Mouse (Mus musculus): ENCODE results near the gene Map3k5.

- TF ChIP-seq TCF12 (IDR thresholded peaks at IDR 0.05; ENCODE audit: insufficient read depth, poor library complexity, severe bottlenecking) (no peak), POLR2A (IDR thresholded peaks at IDR 0.05; ENCODE audit: insufficient read length, low read depth) (no peak), POLR2AphosphoS2 (IDR thresholded peaks at IDR 0.05; ENCODE audit: insufficient read length, low read depth) (no peak), SRF (IDR thresholded peaks at IDR 0.05; ENCODE audit: control insufficient read depth, insufficient read length, low read depth) (no peak), CEBPB (IDR thresholded peaks at IDR 0.05; ENCODE audit: insufficient read depth, poor library complexity, severe bottlenecking) (no peak), TCF3 (IDR thresholded peaks at IDR 0.05; ENCODE audit: insufficient read length, low read depth) (no peak), MAX (IDR thresholded peaks at IDR 0.05; ENCODE audit: low read depth) (no peak), REST (IDR thresholded peaks at IDR 0.05; ENCODE audit: insufficient read depth, insufficient read length) (no peak), USF1 (IDR thresholded peaks at IDR 0.05; ENCODE audit: low read depth) (no peak), E2F4 (IDR thresholded peaks at IDR 0.05; ENCODE audit: insufficient read depth) (no peak), MYOG (IDR thresholded peaks at IDR 0.05; ENCODE audit: control insufficient read depth in 1 of 3, insufficient read depth in 1 of 3, insufficient read length in 2 of 3, low read depth in 2 of 3) (no peak), MYOD1 (IDR thresholded peaks at IDR 0.05; ENCODE audit: control insufficient read depth in 1 of 3, insufficient read length in 2 of 3, low read depth in 2 of 3) (no peak)
These were observed 106.4 kb downstream of the Map3k5 start for GRCm38 (mm10) chr10:20040677-20041076.
